Mouse (Mus musculus) layer of hippocampus, adult 2 months (tissue): ENCODE results near the gene Olfr12. TPM values are rescaled to one million over a fixed set of nuclear protein-coding genes. Genes with fewer than 3 reads are reported as not detected.

ENCODE experiments used
- DNase-seq, 2 experiments: peaks; one replicate each; pipeline ENCODE4 v3.0.0; 2022; ENCODE audit warnings: low spot score in 2 of 2
- H3K27ac ChIP-seq: fragments of 200-600 bp; 2 replicates; pipeline ENCODE4 v1.8.1; 2022
- H3K4me3 ChIP-seq: fragments of 200-600 bp; 2 replicates; pipeline ENCODE4 v1.8.1; 2022; ENCODE audit warnings: mild to moderate bottlenecking
- CTCF ChIP-seq: fragments of 200-600 bp; conservative IDR thresholded peaks from 2 replicates; pipeline ENCODE4 v1.8.1; 2022; ENCODE audit warnings: antibody characterized with exemption, mild to moderate bottlenecking, moderate library complexity
- total RNA-seq, 2 experiments: library from RNA; stranded (reverse); gene quantifications; 2 replicates each; pipeline ENCODE4 v1.2.3; 2021

Gene Olfr12
- total RNA-seq, 2 experiments from 2014 or later: 0.08 TPM; not detected in 1

DNA sequence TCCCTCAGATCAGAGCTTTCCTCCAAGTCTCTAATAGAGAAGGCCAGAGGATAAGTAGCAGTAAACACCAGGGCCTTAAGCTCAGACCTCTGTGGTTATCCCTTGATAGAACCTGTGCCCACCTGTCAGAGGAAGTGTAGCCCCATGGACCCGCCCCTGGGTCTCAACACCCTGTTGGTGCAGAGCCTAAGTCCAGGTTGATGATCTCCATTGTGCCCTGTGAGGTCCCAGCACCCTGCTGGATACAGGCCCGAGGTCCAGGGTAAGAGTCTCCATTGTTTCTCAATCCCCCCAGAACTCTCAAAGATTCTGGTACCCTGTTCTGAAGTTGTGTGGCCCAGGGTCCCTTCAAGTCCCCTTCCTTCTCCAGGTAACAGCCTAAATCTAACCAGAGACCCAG is 28.5 kb downstream of the Olfr12 start:
- no peak for DNase-seq
- no peak overlapping the region for H3K4me3 ChIP-seq
- no peak overlapping the region for H3K27ac ChIP-seq
- TF ChIP-seq CTCF: no peak

DNA sequence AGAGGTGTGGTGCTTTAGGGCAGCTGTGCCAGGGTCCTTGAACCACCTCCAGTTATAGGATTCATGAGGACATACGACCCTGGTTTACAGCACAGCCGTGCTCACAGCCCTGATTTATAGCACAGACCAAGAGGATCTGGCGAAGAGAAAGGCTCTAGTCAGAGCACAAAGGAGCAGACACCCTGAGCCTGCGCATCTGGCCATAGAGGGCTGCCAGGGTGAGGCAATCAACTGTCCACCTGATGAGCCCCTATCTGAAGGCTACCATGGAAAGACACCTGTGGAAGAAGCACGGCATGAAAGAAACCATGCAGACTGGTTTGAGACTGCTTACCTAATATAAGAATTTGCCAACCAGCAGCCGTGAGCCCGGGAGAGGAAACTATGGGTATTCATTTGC is 29.0 kb downstream of the Olfr12 start:
- no peak for TF ChIP-seq CTCF
- no peak for DNase-seq
- H3K27ac ChIP-seq: no peak overlapping the region
- H3K4me3 ChIP-seq: no peak overlapping the region

DNA sequence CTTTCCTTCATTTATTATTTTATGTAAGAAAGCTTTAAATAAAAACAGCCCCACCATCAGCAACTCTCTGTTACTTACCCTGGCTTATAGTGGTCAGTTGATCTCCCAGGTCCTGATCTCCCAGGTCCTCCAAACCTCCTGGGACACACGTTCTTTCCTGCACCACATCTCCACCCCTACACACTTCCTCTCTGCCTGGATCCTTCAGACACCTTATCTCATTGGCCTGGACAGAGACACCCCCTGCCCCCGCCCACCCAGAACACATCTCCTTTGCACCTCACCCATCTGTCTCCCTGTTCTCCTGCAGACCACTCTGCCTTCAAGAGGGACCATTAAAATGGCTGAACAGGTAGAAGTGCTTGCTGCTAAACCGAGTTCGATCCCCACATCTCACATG is 29.4 kb downstream of the Olfr12 start:
- no peak for DNase-seq
- no peak overlapping the region for H3K27ac ChIP-seq
- TF ChIP-seq CTCF: no peak

DNA sequence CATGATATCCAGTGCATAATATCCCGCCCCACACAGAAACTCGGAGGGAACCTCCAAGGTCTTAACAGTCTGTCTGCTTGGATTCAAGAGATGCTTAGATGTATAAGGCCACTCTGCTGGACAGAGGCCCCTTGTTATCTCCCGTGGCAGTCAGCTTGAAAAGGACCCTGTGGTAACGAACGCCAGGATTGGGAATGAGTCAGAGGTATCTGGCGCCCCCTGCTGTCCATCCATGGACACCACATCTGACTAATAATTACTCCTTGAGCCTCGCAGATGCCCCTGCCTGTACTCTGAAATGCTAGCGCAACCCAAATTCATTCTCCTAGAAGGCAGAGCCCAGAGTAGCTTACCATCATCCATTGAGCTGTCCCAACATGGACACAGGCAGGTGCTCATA is 30.2 kb downstream of the Olfr12 start:
- 0 out of 2 replicates have a peak overlapping the region, but pooled peaks have one; percentile 2 for H3K27ac ChIP-seq
- peak; percentile 96 for TF ChIP-seq CTCF
- H3K4me3 ChIP-seq: peak overlapping the region; percentile 24; the same call in 1 of the 2 replicates
- DNase-seq: peak; percentile 72 to 84

More for the DNA sequence above, 29.4 kb downstream of the Olfr12 start:
- no peak overlapping the region for H3K4me3 ChIP-seq

DNA sequence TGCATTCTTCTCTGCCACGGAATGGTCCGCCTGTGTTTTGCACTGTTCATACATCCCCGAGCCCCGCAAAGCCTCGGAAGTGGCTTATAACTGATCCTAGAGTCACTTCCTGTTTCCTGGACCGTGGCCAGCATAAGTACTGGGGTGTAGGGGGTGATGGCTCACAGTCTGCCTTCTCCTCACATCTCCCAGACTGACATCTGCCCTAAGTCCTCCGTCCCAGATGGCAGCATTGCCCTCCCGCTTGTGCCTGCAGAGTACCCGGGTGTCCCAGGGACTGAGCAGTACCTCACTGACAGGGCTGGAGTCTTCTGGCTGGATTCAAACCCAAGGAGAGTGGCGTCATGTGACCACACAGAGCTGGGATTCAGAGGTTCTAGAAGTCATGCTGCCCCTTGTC is 30.6 kb downstream of the Olfr12 start:
- Histone ChIP-seq H3K4me3 (no peak overlapping the region), H3K27ac (no peak overlapping the region)
- no peak for DNase-seq
- no peak for TF ChIP-seq CTCF

DNA sequence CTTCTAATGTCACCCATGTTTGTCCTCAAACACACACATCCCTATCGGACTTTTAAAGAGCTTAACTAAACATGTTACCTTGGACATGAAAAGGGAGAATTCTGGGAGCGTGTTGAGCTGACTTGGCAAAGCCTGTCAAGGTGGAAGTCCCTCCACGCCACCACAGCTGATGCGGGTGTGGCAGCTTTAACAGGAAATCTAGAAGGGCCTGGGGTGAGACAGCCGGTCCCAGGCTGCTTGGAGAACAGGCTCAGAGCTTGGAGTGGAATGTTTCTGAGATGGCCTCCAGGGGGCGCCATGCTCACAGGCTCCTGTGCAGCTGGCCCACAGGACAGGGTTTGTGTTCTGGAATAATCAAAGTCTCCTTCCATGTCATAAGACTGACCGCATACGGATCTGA is 31.1 kb downstream of the Olfr12 start, which contains the start of gene Otos:
TSS of gene Otos (minus strand) at position 169 of the 400 bp plus-strand sequence.
- DNase-seq: peak; percentile 73 to 88
- peak within 1 kb of the TSS; percentile 24; the same call in 1 of the 2 replicates for H3K4me3 ChIP-seq
- H3K27ac ChIP-seq: 0 out of 2 replicates have a peak within 1 kb of the TSS, but pooled peaks have one; percentile 2
- TF ChIP-seq CTCF: peak; percentile 92

DNA sequence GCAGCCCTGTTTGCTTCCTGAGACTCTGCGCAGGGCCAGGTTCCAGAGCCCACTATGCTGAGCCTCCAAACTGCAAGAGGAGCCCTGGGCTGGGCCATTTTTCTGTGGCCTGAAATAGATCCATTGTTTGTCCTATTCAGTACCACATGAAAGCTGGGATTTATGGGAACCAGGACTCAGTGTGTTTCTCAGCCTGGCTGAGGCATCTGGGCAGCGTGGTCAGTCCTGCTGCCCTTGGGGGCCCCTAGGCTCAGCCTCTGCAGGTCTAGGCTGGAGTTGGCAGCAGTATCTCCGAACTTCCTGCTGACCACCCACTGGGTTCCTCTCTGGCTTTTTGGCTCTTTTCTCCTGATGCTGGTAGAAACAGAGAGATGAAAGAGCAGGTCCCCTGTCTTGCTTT is 33.9 kb downstream of the Olfr12 start:
- Histone ChIP-seq H3K27ac (peak overlapping the region; percentile 51; the same call in 1 of the 2 replicates), H3K4me3 (no peak overlapping the region)
- no peak for TF ChIP-seq CTCF
- no peak for DNase-seq

DNA sequence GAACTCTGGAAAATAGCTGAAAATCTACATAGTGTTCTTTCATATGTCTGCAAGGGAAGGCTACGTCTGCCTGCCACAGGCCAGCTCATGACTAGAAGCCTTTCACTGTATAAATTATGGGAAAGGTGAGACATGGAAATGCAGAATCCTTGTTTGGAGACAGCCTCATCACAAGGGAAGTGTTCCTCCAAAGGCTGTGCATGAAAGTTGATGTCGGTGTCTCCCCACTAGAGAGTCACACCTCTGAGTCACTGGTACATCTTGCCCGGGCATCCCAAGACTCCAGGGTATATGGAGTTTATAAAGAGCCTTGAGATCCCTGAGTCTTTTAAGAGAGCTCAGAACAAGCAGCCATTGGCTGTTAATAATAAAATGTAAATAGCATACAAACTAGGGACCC is 35.6 kb downstream of the Olfr12 start:
- TF ChIP-seq CTCF: no peak
- DNase-seq: no peak
- Histone ChIP-seq H3K4me3 (no peak overlapping the region), H3K27ac (no peak overlapping the region)

DNA sequence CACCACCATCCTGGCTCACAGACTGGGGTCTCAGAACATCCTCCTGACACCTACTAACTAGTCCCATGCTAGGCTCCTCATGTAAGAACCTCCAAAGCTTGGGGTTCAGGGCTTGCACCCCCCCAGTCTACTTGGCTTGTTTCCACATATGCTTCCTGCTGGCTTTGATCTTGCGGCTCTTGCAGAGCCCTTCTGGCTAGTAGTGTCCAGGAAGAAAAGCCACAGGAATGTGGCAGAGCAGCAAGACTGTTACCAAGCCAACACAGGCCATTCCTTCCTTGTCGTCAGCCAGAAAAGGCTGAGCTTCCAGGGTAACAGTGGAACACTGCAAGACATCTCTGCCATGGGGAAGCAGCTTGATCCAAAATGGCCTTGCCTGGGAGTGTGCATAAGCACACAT is 37.1 kb downstream of the Olfr12 start:
- DNase-seq: no peak
- H3K4me3 ChIP-seq: no peak overlapping the region
- TF ChIP-seq CTCF: no peak
- no peak overlapping the region for H3K27ac ChIP-seq

DNA sequence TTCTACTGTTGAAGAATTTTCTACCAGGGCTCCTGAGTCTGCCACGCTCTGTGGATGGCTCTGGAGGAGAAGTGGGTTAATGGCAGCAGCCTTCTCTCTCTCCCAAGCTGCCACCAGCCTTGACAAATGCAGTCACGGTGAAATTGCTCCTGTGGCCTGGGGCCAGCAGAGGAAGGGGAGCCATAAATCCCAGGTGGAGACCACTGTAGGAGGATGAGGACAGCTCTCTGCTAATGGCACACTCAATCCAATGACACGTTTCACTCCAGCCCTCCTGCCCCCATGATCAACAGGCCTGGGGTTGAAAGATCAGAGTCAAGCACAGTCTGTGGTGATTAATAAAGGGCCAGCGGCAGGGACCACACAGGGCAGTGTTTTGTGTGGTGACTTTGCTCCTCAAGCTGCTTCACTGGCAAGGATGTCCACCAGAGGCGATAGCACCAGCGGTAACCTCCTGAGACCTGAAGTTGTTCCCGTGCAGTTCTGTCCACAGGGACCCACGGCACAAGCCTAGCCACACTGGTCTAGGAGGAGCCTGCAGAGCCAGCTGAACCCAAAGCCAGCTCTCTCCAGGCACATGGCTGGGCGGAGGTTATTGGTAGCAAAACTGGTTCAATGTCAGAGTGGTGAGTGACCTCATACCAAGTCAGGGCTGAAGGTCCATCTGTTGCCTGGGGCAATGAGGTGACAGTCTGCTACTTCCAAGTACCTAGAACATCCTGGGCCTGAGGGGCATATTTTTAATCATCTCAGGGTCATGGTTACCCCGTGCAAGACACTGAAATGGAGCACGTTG is 39.6 kb downstream of the Olfr12 start:
- Histone ChIP-seq H3K4me3 (no peak overlapping the region), H3K27ac (no peak overlapping the region)
- no peak for TF ChIP-seq CTCF
- DNase-seq: no peak

DNA sequence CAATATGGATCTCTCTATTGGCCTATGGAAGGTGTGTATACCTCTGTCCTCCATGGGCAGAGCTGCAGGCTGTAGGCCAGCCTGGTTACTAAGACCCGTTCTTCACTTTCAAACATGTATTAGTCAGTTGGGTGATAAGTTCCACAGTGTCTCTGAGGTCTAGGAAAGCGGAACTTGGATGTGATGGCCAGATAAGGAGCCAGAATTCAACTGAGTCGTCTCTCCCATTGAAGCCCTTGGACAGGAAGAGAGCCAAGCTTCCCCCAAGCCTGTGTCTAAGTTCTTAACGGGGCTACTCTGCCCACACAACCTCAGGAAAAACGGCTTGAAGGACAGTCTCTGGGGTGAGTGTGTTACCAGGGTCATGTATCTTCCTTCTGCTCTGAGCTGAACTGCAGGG is 41.8 kb downstream of the Olfr12 start:
- DNase-seq: no peak
- Histone ChIP-seq H3K4me3 (no peak overlapping the region), H3K27ac (no peak overlapping the region)
- TF ChIP-seq CTCF: no peak

DNA sequence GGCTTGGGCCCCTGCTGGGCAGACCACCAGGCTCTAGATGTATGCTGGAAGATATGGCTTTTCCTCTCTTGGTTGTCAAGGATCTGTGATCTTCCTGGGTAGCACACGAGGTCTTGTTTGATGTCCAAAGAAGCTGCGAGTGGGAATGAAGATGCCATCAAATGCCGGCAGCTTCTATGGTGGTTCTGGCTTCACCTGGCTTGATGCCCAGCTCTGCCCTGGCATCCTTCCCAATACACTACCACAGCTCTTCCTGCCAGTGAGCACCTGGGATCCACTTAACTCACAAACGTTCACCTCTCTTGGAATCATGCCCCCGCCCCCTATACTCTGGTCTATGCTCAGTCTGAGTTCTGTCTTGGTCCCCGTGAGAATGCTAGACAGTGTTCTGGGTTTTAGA is 49.5 kb downstream of the Olfr12 start:
- TF ChIP-seq CTCF: no peak

DNA sequence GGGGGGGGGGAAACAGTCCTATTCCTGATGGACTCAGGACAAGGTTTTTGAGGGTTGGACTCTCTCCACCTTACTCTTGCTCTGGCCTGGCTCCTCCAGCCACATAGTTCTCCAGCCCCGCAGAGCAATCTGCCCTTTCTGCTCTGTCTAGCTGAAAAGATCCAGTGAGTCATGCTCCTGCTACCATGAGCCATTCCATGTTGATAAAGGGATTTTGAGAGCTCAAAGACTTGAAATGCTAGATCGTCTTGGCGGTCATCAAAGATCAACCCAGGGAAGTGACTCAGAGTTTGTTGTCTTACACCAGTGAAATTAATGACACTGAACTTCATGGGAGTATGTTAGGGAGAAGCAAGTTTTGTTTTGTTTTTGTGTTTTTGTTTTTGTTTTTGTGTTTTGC is 51.8 kb downstream of the Olfr12 start:
- DNase-seq: no peak
- no peak for TF ChIP-seq CTCF
- no peak overlapping the region for H3K27ac ChIP-seq
- no peak overlapping the region for H3K4me3 ChIP-seq

More for the DNA sequence above, 49.5 kb downstream of the Olfr12 start:
- no peak overlapping the region for H3K4me3 ChIP-seq
- no peak for DNase-seq
- H3K27ac ChIP-seq: no peak overlapping the region

DNA sequence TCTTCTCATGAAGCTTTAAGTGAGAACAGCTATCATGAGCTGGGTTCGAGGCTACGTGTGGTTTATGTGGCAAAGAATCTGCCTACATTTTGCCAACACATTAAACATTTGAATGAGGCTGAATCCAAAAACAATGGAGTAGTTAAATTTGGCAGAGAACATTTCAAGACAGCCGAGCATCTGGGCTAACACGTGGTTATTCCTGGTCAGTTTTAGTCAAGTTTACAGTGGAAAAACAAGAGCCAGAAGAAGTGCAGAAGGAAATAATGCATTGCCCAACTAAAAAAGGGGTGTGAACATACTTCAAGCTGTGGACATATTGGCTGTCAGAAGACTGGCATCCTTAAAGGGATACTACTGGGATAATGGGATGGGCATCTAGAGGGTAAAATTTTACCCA is 53.7 kb downstream of the Olfr12 start:
- TF ChIP-seq CTCF: no peak
- Histone ChIP-seq H3K4me3 (no peak overlapping the region), H3K27ac (no peak overlapping the region)
- DNase-seq: no peak

Other genes starting within 250 kb of the Olfr12 start
- 100 to 1,000 TPM; 275 to 279 TPM for gene Ndufa10, start 143.9 kb upstream of the Olfr12 start, total RNA-seq
- gene Olfr1416, start 132.7 kb upstream of the Olfr12 start, total RNA-seq: not detected
- gene Olfr1415, start 121.7 kb upstream of the Olfr12 start, total RNA-seq: not detected
- gene Olfr1414, start 99.1 kb upstream of the Olfr12 start, total RNA-seq: not detected
- not detected for gene Olfr1413, start 46.5 kb upstream of the Olfr12 start, total RNA-seq
- gene Olfr1412, start 32.0 kb upstream of the Olfr12 start, total RNA-seq: not detected
- not detected for gene Olfr1411, start 23.4 kb upstream of the Olfr12 start, total RNA-seq
- gene Olfr1410, start 12.0 kb upstream of the Olfr12 start, total RNA-seq: not detected
- 100 to 1,000 TPM; 321 to 335 TPM for gene Cops9, start 24.2 kb downstream of the Olfr12 start, total RNA-seq
- 1 to 10 TPM in 1 of 2 experiments, under 1 TPM in 1; 0.61 to 1.2 TPM for gene Otos, start 31.1 kb downstream of the Olfr12 start, total RNA-seq
- 100 to 1,000 TPM; 146 to 154 TPM for gene Gpc1, start 213.9 kb downstream of the Olfr12 start, total RNA-seq